Mouse (Mus musculus): Measurements from ENCODE around the gene Lpgat1. TPM values are rescaled to one million over a fixed set of nuclear protein-coding genes. Genes with fewer than 3 reads are reported as not detected.

Lpgat1 gene
- total RNA-seq, 2 experiments from 2014 or later: 173 to 180 TPM

- DNase-seq (ENCODE audit: low spot score in 2 of 2): no peak
- intact Hi-C loops (cut with DNase I): loop anchor here (5.0 kb wide), 1 partner anchor 80 kb away; no protein-coding TSS in a partner anchor
These were observed 84.6 kb downstream of the Lpgat1 start for GRCm38 (mm10) chr1:191802093-191802819.

GRCm38 (mm10) chr1:191802820-191803655, 85.4 kb downstream of the Lpgat1 start:
- intact Hi-C loops (cut with DNase I): loop anchor here (5.0 kb wide), 1 partner anchor 81 kb away; no protein-coding TSS in a partner anchor
- peak in 1 of 2 experiments; percentile 87 for DNase-seq (ENCODE audit: low spot score in 2 of 2)

GRCm38 (mm10) chr1:191804747-191805146, 87.1 kb downstream of the Lpgat1 start:
- no peak for DNase-seq (ENCODE audit: low spot score in 2 of 2)
- intact Hi-C loops (cut with DNase I): loop anchor here (5.0 kb wide), 1 partner anchor 82 kb away; no protein-coding TSS in a partner anchor

GRCm38 (mm10) chr1:191805788-191806187, 88.2 kb downstream of the Lpgat1 start:
- DNase-seq (ENCODE audit: low spot score in 2 of 2): no peak
- intact Hi-C loops (cut with DNase I): no loop called here

GRCm38 (mm10) chr1:191806740-191807139, 89.1 kb downstream of the Lpgat1 start:
- intact Hi-C loops (cut with DNase I): no loop called here
- no peak for DNase-seq (ENCODE audit: low spot score in 2 of 2)

DNA sequence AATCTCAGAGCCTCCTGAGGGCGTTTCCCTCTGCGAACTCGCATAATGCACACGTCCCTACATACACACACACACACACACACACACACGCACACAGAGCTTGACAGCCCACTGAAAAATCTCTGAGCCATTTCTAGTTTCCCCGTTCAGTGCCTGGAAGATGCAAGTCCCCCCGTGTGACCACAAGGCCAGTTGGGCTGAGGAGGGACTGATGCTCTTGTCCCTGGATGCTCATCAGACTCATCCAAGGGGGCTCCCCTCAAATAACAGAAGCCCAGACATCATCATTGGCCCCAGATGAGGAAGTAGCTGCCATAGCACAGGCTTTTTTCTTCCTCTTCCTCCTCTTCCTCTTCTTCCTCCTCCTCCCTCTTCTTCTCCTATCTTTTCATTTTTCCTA, 90.3 kb downstream of the Lpgat1 start:
- intact Hi-C loops (cut with DNase I): no loop called here
- DNase-seq (ENCODE audit: low spot score in 2 of 2): no peak

DNA sequence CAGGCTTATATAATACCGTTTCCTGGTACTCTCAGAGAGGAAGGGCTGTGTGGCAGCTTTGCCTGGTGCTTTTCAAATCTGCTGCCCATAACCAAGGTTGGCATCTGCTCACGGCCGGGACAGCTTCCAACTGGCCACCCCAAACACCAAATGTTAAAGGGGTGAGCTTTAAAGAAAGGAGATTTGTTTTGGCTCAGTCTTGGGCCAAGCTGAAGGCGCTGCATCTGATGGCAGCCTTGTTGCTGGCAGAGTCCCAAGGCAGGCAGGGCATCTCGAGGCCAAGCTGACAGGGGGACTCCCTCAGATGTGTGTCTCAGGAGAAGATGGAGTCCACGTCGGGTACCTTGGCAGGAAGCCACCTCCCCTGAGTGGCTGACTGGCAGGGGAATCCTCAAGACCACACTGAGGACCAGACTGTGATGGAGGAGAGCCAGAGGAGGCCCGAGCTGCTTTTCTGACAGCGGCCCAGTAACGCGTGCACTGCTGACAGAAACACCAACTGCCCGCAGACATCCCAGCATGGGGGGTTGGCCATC, 91.1 kb downstream of the Lpgat1 start:
- DNase-seq (ENCODE audit: low spot score in 2 of 2): peak in 1 of 2 experiments; percentile 40
- intact Hi-C loops (cut with DNase I): no loop called here

GRCm38 (mm10) chr1:191811774-191812173, 94.1 kb downstream of the Lpgat1 start:
- intact Hi-C loops (cut with DNase I): loop anchor here (10.0 kb wide), 1 partner anchor 497 kb away; the partner anchor contains the start of gene Nenf

GRCm38 (mm10) chr1:191812949-191813691, 95.5 kb downstream of the Lpgat1 start:
- intact Hi-C loops (cut with DNase I): loop anchor here (10.0 kb wide), 1 partner anchor 498 kb away; the partner anchor contains the start of gene Nenf
- DNase-seq (ENCODE audit: low spot score in 2 of 2): no peak

More at GRCm38 (mm10) chr1:191811774-191812173, 94.1 kb downstream of the Lpgat1 start:
- no peak for DNase-seq (ENCODE audit: low spot score in 2 of 2)

DNA sequence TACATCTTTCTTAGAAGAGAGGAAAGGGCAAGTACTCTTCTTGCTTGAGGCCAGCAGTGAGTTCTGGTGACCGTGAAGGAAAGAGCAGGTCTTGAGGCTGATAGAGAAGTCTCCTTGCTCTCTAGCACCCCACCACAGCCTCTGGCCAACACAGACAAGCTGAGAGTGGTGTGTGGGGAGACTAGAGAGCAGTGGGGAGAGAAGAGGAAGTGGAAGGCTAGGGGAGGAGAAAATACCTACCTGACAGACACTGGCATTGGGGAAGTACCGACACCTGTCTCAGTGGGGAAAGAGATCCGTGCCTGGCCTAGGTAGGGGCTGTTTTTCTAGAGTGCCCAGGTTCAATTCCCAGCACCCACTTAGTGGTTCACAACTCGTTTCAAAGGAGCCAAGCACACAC, 96.6 kb downstream of the Lpgat1 start:
- intact Hi-C loops (cut with DNase I): loop anchor here (10.0 kb wide), 1 partner anchor 499 kb away; the partner anchor contains the start of gene Nenf
- no peak for DNase-seq (ENCODE audit: low spot score in 2 of 2)

- no peak for DNase-seq (ENCODE audit: low spot score in 2 of 2)
- intact Hi-C loops (cut with DNase I): loop anchor here (10.0 kb wide), 1 partner anchor 500 kb away; the partner anchor contains the start of gene Nenf
These were observed 97.3 kb downstream of the Lpgat1 start for GRCm38 (mm10) chr1:191814935-191815334.

- intact Hi-C loops (cut with DNase I): loop anchor here (2.0 to 10.0 kb wide), 3 partner anchors 100 to 502 kb away; partner anchors contain the start of genes Lpgat1 and Nenf
- no peak for DNase-seq (ENCODE audit: low spot score in 2 of 2)
These were observed 99.0 kb downstream of the Lpgat1 start for GRCm38 (mm10) chr1:191816596-191816995.

DNA sequence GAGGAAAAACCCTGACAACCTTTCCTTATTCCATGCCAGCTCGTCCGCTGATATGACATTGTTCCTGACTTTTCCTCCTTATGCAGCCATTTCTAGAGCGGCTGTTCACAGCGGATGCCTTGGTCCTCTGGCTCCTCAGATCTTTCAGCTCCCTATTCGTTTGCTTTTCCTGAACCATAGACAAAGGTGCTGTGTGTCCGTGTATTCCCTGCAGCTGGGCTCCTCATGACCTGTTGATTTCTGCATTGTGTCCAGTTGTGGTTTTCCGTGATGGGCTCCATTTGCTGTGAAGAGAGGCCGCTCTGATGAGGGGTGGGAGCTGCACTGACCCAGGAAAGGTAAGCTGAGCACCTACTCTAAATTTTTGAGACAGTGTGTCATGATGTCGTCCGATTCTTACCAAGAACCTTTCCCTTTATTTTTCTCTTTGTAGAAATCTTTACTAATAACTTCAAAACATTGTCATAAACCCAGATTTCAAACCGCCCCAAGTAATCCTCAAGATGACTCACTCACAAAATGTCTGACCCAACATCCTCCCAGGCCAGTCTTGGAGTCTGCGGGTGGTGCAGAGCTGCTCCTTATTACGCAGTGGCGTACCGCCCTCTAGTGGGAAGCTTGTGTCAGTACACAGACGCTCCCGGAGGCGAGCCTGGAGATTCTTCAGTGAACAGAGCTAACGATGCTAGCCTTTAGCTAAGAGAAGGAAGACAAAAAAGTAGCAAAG, 99.9 kb downstream of the Lpgat1 start:
- intact Hi-C loops (cut with DNase I): loop anchor here (2.0 to 10.0 kb wide), 3 partner anchors 101 to 503 kb away; partner anchors contain the start of genes Lpgat1 and Nenf
- DNase-seq (ENCODE audit: low spot score in 2 of 2): peak; percentile 87 to 92

DNA sequence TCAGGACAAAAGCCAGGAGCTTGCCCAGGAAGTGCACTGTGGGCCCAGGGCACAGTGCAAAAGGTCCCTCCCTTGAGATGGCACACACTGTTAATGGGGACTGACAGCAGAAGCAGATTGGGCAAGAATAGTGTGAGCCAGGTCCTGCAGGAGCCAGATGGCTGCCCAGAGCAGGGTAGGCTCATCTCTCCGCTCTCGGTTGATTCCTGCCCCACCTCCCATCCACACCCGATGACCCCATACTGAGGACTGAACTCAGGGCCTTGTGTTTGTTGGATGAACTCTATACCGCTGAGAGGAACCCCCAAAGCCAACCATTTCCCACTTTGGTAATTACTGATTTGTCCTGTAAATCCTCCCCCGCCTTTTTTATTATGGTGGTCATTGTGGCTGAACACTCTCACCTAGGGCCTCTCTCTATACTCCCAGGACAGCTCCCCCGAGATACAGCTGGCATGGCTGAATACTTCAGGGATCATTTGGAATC, 100.6 kb downstream of the Lpgat1 start:
- intact Hi-C loops (cut with DNase I): loop anchor here (10.0 kb wide), 1 partner anchor 503 kb away; the partner anchor contains the start of gene Nenf
- no peak for DNase-seq (ENCODE audit: low spot score in 2 of 2)

- intact Hi-C loops (cut with DNase I): loop anchor here (10.0 kb wide), 1 partner anchor 504 kb away; the partner anchor contains the start of gene Nenf
- no peak for DNase-seq (ENCODE audit: low spot score in 2 of 2)
These were observed 101.4 kb downstream of the Lpgat1 start for GRCm38 (mm10) chr1:191819026-191819425.

GRCm38 (mm10) chr1:191820951-191821325, 103.3 kb downstream of the Lpgat1 start:
- intact Hi-C loops (cut with DNase I): no loop called here
- no peak for DNase-seq (ENCODE audit: low spot score in 2 of 2)

DNA sequence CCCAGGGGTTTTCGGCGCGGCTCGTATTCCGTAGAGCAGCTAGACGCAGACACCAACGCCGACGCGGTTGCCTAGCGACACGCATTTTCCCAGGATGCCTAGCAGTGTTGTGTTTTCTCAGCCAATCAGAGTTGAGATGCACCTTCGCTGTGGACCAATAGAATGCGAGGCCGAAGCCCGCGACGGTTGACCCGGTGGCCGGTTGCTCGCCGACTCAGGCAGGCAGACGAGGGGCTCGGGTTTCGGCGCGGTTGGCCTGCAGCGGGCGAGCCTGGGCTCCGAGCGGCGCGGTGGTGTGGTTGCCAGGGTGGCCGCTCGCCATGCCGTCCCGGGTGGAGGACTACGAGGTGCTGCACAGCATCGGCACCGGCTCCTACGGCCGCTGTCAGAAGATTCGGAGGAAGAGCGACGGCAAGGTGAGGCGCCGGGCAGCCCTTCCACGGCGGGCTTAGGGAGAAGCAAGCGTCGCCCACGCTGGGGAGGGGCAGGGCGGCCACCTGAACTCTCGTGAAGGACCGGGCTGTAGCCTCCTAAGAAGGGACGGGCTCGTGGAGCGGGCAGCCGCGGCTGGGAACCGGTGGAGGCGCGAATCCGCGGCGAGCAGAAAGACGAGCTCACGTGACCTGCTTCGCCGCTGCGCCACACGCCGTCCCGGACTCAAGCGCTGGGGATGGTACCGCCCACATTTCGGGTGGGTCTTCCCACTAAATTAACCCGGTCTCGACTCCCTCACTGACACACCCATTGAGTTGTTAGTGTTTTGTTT, 103.9 kb downstream of the Lpgat1 start, which contains the start of gene Nek2:
TSS of gene Nek2 (plus strand) at position 119 of the 766 bp plus-strand sequence.
- intact Hi-C loops (cut with DNase I): no loop called here
- DNase-seq (ENCODE audit: low spot score in 2 of 2): peak; percentile 99

Measured in left cerebral cortex, postnatal 25 days (tissue).